Mouse (Mus musculus) lung, embryonic 14.5 days (tissue): ENCODE data around the gene Cox4i1. TPM values are rescaled to one million over a fixed set of nuclear protein-coding genes. Genes with fewer than 3 reads are reported as not detected.

Experiments used
- ATAC-seq: fragments of 200-750 bp; cut with Nextera tagmentation; 2 replicates; pipeline ENCODE4 v1.8.0; 2017; ENCODE audit warnings: mild to moderate bottlenecking, moderate TSS enrichment, moderate library complexity; ENCODE audit not compliant: insufficient read depth
- DNase-seq: peaks from one replicate; pipeline ENCODE4 v3.0.0-alpha.2; 2015
- H3K27ac ChIP-seq: fragments of 300-500 bp; sonication (generic); 2 replicates; pipeline ENCODE4 v1.5.1; 2014; ENCODE audit warnings: low read depth, mild to moderate bottlenecking, moderate library complexity
- H3K27me3 ChIP-seq: fragments of 300-500 bp; sonication (generic); 2 replicates; pipeline ENCODE4 v1.6.1; 2014; ENCODE audit warnings: low read length, control low read depth; ENCODE audit not compliant: insufficient read depth
- H3K36me3 ChIP-seq: fragments of 300-500 bp; sonication (generic); 2 replicates; pipeline ENCODE4 v1.6.1; 2014; ENCODE audit warnings: control low read depth; ENCODE audit not compliant: insufficient read depth
- H3K4me1 ChIP-seq: fragments of 300-500 bp; sonication (generic); 2 replicates; pipeline ENCODE4 v1.6.1; 2014; ENCODE audit warnings: antibody characterized with exemption, control low read depth; ENCODE audit not compliant: insufficient read depth
- H3K4me2 ChIP-seq: fragments of 300-500 bp; sonication (generic); 2 replicates; pipeline ENCODE4 v1.6.1; 2014; ENCODE audit warnings: mild to moderate bottlenecking
- H3K4me3 ChIP-seq: fragments of 300-500 bp; sonication (generic); 2 replicates; pipeline ENCODE4 v1.5.1; 2014; ENCODE audit warnings: low read depth, low read length
- H3K9ac ChIP-seq: fragments of 300-500 bp; sonication (generic); 2 replicates; pipeline ENCODE4 v1.6.1; 2014
- H3K9me3 ChIP-seq: fragments of 300-500 bp; sonication (generic); 2 replicates; pipeline ENCODE4 v1.6.1; 2016; ENCODE audit warnings: low read depth, low read length, control low read depth
- CTCF ChIP-seq: IDR thresholded peaks from 2 replicates; pipeline ENCODE4 v1.5.1; 2016; ENCODE audit warnings: antibody characterized with exemption, low read depth
- WGBS: fragments of 180-500 bp; shearing (Covaris S2); extraction: QIAGEN DNeasy Blood & Tissue Kit; methylation state at CpG from one replicate; pipeline ENCODE4 v1.1.7; 2014; 5-methylcytosine and 5-hydroxymethylcytosine counted together
- polyA plus RNA-seq: library from polyadenylated mRNA; unstranded; fragments of >200 nt; fragmentation: Nextera tagmentation; extraction: Ambion mirVana; gene quantifications from 2 replicates; pipeline ENCODE4 v1.2.1, GENCODE M21; 2014

The Cox4i1 gene
- polyA plus RNA-seq, 1 experiment from 2014 or later, result 941 TPM

GRCm38 (mm10) chr8:120634329-120634839 is 33.6 kb upstream of the Cox4i1 start:
- 0 out of 2 replicates have a peak, but pooled peaks cover 5% of the 10 kb centered on the region for H3K4me1 ChIP-seq
- WGBS, result under 1% methylated on average over 42 of the region's 42 CpGs
- no peaks in the 10 kb centered on the region for H3K36me3 ChIP-seq
- H3K9me3 ChIP-seq, result no peaks in the 10 kb centered on the region
- DNase-seq, result peak; percentile 51
- peaks cover 20% of the 10 kb centered on the region for H3K27me3 ChIP-seq
- peak; percentile 28 for ATAC-seq
- peak overlapping the region; percentile 61 for H3K4me3 ChIP-seq
- TF ChIP-seq CTCF, result no peak
- peak overlapping the region; percentile 99 for H3K4me2 ChIP-seq
- H3K9ac ChIP-seq, result peak overlapping the region; percentile 59
- no peak overlapping the region for H3K27ac ChIP-seq

GRCm38 (mm10) chr8:120641245-120641644 is 26.8 kb upstream of the Cox4i1 start:
- TF ChIP-seq CTCF, result no peak
- Histone ChIP-seq H3K4me3 (no peak overlapping the region), H3K27ac (no peak overlapping the region), H3K36me3 (no peaks in the 10 kb centered on the region), H3K9ac (no peak overlapping the region), H3K4me2 (no peak overlapping the region), H3K27me3 (no peaks in the 10 kb centered on the region), H3K9me3 (no peaks in the 10 kb centered on the region), H3K4me1 (no peaks in the 10 kb centered on the region)
- ATAC-seq (no peak), DNase-seq (no peak)
- WGBS, result 21% methylated on average over 8 of the region's 8 CpGs

GRCm38 (mm10) chr8:120642031-120642662 is 25.9 kb upstream of the Cox4i1 start:
- Histone ChIP-seq H3K36me3 (no peaks in the 10 kb centered on the region), H3K9ac (no peak overlapping the region), H3K27me3 (no peaks in the 10 kb centered on the region), H3K4me2 (no peak overlapping the region), H3K9me3 (no peaks in the 10 kb centered on the region), H3K4me1 (no peaks in the 10 kb centered on the region), H3K4me3 (no peak overlapping the region), H3K27ac (no peak overlapping the region)
- no peak for TF ChIP-seq CTCF
- WGBS, result 68% methylated on average over 10 of the region's 10 CpGs
- DNase-seq (no peak), ATAC-seq (no peak)

GRCm38 (mm10) chr8:120644663-120645062 is 23.4 kb upstream of the Cox4i1 start:
- Histone ChIP-seq H3K27ac (no peak overlapping the region), H3K4me3 (no peak overlapping the region), H3K9me3 (no peaks in the 10 kb centered on the region), H3K36me3 (no peaks in the 10 kb centered on the region), H3K27me3 (no peaks in the 10 kb centered on the region), H3K9ac (no peak overlapping the region), H3K4me2 (no peak overlapping the region), H3K4me1 (no peaks in the 10 kb centered on the region)
- DNase-seq, result no peak
- no peak for ATAC-seq
- TF ChIP-seq CTCF, result no peak
- 66% methylated on average over 7 of the region's 7 CpGs for WGBS

GRCm38 (mm10) chr8:120647532-120647931 is 20.5 kb upstream of the Cox4i1 start, which contains the start of gene 1190005I06Rik:
1190005I06Rik (minus strand) TSS chr8:120647632.
- H3K27me3 ChIP-seq, result no peaks in the 10 kb centered on the region
- no peak for TF ChIP-seq CTCF
- DNase-seq (no peak), ATAC-seq (no peak)
- H3K4me1 ChIP-seq, result no peaks in the 10 kb centered on the region
- 63% methylated on average over 7 of the region's 7 CpGs for WGBS
- H3K4me2 ChIP-seq, result no peak within 1 kb of the TSS
- H3K9ac ChIP-seq, result no peak within 1 kb of the TSS
- H3K9me3 ChIP-seq, result no peaks in the 10 kb centered on the region
- H3K4me3 ChIP-seq, result no peak within 1 kb of the TSS
- H3K27ac ChIP-seq, result no peak within 1 kb of the TSS
- no peaks in the 10 kb centered on the region for H3K36me3 ChIP-seq

- Histone ChIP-seq H3K36me3 (peaks cover 60% of the 10 kb centered on the region), H3K9me3 (no peaks in the 10 kb centered on the region), H3K27me3 (no peaks in the 10 kb centered on the region), H3K4me2 (no peak overlapping the region), H3K4me1 (no peaks in the 10 kb centered on the region), H3K9ac (no peak overlapping the region), H3K4me3 (no peak overlapping the region), H3K27ac (no peak overlapping the region)
- ATAC-seq (no peak), DNase-seq (no peak)
- no peak for TF ChIP-seq CTCF
- WGBS, result 92% methylated on average over 7 of the region's 7 CpGs
Measured at GRCm38 (mm10) chr8:120656322-120657052, 11.5 kb upstream of the Cox4i1 start.

GRCm38 (mm10) chr8:120657415-120657814 is 10.6 kb upstream of the Cox4i1 start:
- Histone ChIP-seq H3K4me1 (no peaks in the 10 kb centered on the region), H3K36me3 (peaks cover 60% of the 10 kb centered on the region), H3K27ac (no peak overlapping the region), H3K9me3 (no peaks in the 10 kb centered on the region), H3K4me3 (no peak overlapping the region), H3K4me2 (no peak overlapping the region), H3K27me3 (no peaks in the 10 kb centered on the region), H3K9ac (no peak overlapping the region)
- WGBS, result 84% methylated on average over 8 of the region's 8 CpGs
- ATAC-seq, result no peak
- TF ChIP-seq CTCF, result no peak
- no peak for DNase-seq
